Mouse (Mus musculus) right cerebral cortex, adult 18-20 months (tissue): ENCODE results near the gene Oprl1.

Experiments used
- DNase-seq: peaks from one replicate; pipeline ENCODE4 v3.0.0; 2022; ENCODE audit warnings: mixed read lengths

The Oprl1 gene

DNA sequence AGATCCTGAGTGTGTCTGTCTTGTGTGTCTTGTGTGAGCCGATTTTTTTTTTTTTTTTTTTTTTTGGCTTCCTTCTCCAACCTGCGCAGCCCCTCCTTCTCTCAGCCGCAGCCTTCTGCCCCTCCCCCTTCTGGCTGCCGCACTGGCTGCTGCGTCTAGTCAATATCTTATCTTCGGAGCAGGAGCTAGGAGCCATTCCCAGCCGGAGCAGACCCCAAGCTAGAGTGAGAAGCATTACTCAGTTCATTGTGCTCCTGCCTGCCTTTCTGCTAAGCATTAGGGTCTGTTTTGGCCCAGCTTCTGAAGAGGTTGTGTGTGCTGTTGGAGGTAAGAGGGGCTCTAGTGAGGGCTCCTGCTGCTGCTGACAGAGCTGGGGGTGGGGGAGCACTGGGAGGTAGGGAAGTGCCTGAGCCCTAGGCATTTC, at the start of gene Oprl1:
Gene Oprl1, plus strand, starts transcription at position 114 of the 424 bp plus-strand sequence.
- peak; percentile 78 for DNase-seq

DNA sequence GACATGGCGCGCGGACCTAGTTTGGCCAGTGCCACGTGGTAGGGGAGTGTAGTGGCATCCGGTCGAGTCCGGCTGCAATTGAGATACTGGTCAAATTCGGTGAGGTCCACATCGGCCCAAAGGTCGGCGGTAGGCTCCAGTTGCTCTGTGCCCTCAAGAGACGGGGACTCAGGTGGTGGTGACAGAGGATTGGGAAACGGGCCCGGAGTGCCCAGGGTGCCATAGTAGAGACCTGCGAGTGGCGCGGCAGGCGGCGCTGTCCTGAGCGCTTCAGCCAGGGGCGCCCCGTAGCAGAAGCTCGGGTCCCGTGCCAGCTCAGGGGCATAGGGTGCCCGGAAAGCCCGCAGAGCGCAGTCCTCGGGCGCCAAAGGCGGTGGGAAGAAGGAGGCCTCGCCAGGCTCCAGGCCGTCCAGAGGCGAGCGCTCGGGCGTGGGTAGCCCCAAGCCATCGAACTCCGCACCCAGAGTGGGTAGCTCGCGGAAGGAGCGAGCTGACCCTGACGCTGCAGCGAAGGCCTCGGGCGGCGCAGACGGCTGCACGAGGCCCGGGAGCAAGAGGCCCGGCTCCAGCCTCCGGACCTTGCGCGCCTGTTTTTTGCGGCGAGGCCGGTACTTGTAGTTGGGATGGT, 44.4 kb upstream of the Oprl1 start:
- no peak for DNase-seq

DNA sequence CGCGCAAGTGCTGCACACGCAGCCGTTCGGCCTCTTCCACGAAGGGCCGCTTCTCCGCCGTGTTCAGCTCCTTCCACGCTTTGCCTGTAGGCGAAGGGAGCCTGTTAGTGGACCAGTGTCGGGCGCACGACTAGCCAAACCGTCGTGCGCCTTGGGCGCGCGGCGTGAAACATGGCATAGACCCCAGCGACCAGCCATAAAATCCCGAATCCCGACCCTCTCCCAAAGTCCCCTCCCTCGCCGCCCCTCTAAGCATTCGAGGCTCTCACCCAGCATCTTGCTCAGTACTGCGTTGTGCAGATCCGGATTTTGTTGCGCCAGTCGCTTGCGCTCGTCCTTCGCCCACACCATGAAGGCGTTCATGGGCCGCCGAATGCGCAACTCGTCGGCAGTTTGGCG, 43.9 kb upstream of the Oprl1 start:
- no peak for DNase-seq

DNA sequence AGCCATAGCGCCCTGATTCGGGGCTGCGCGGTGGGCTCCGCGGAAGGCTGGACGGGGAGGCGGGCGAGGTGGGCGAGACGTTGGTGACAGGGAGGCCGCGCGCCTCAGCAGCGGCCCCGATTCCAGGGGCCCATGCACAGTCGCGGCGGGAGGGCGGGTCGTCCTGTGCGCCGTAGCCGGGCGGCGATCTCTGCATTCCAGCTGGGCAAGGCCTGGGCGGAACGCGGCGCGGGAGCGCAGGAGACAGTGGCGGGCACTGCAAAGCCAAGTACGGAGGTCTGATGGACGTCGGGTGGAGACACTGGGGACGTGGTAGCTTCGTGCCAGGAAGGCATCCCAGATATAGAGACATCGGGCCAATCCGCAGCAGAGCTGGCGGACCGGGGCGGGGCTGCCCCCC, 43.5 kb upstream of the Oprl1 start, which contains the start of gene Sox18:
Gene Sox18, minus strand, starts transcription at position 315 of the 400 bp plus-strand sequence.
- DNase-seq = no peak

DNA sequence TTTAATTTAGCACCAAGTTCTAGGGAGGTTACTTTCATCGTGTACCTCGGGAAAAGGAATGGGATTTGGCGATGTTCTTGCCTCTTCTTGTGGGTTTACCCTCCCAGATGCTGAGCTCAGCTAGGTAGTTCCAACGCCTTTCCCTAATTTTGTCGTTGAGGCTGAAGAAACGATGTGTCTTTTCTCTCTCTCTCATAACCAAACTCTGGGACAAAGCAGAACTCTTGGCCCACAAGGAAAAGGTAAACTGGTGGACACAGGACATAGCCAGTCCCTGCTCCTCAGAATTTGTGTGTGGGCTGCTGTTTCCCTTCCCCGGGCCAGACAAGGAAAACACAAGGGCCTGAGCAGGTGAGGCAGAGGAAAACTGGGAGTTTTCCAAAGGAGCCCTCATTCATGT, 42.8 kb upstream of the Oprl1 start:
- no peak for DNase-seq

DNA sequence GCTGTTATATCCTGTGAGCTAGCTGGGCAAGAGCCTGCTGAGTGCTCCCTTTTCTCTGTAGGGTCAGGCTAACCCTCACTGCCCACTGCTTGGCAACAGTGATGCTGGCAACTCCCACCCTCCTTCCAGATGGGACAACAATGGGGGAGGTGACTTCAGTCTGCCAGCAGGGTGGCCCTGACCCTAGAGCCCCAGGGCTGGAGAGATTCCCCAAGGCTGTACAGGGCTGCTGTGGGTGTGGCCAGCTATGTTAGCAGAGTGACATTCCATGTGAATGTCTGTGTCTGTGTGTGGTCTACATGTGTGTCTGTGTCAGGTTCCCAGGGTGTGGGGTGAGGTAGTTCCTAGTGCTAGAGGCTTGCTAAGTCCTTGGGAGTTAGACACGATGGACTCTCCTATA, 41.3 kb upstream of the Oprl1 start:
- no peak for DNase-seq

DNA sequence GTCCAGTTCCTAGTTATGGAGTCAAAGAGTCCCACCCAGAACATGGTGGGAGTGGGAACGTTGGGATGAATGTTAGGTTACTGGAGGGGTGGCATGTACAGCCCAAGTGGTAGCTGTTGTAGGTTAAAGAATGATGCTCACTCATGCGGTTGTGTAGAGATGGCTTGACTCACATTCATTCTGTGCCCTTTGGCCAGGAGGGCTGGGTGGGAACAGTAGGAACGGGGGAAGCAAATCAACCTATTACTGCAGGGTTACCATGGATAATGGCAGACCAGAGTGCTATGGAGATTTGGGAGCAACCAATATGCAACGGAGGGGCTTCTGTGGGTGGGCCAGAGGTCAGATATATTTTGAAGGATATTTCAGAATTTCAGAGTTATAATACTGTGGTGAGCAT, 39.9 kb upstream of the Oprl1 start:
- DNase-seq = no peak

DNA sequence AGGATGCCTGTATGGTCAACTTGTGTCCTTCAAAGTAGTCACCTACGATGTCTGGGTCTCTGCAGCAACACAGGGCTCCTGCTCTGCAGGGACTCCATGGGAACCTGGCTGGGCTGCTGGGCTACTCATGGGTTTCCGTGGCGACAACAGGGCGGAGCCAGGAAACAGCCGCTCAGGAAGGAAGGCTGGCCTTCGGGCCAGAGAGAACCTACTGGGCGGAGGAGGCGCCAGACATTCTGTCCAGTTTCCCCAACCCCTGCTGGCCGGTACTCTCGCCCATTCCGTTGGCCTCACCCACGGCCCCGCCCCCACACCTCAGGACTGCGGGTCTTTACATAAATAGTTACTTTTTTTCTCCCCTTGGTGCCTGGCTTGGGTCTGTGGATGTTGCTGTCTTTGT, 39.4 kb upstream of the Oprl1 start:
- DNase-seq = no peak

DNA sequence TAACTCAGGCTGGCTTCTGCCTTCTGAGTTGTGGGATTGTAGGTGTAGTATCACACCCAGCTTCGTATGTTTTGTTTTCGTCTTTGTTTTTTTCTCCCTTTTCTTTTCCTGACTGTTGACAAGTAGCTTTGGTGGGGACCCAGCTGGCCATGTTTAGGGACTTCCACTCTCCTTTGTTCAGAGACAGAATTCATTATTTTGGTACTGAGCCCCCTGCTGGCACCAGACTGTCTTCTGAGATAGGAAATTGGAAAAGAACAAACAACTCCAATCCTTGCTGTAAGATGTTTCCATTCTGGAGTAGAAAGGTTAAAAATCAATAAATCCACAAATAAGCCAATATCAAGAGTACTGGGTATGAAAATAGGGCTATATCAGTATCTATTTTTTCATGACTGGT, 38.4 kb upstream of the Oprl1 start:
- no peak for DNase-seq

DNA sequence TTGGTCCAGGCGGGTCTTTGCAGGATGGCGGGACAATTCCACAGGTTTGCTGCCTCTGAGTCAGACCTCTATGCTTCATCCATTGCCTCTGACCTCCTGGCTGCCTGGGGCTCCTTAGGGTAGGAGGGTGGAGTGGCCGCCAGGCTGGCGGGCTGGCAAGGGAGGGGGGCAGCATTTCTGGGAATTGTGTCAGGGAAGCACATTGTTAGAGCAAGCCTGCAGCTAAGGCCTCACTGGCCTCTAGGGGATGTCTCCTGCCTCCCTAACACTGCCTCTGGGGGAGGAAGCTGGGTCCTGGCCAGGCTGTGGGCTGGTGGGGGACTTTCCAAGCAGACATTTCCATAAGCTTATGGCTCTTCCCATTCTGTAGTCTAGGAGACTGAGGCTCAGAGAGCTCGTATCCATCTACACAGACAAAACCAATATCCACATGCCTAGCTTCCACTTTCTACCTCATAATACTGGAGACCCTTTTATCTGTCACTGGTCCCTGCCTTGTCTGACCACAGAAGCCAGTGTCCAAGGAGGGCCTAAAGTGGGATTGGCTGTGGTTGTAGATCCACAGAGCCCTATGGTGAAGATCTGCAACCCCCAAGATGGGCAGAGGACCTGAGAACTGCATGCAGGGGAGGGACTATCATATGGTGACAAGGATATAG, 37.6 kb upstream of the Oprl1 start:
- no peak for DNase-seq

DNA sequence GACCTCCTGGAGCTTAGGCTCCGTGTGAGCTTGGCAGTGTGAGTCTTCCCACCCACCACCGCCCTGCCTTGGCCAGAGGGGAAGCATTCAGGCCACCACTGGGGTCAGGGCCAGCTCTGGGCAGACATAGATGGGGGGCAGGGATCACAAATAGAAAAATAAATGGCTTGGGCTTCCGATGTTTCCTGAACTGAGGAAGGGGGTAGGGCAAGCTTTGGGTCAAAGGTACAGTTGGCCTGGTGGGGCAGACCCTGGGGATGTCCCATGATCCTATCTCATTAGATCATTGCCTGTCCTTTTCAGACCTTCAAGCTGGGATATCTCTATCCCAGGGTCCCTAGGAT, 37.1 kb upstream of the Oprl1 start:
- DNase-seq = no peak

DNA sequence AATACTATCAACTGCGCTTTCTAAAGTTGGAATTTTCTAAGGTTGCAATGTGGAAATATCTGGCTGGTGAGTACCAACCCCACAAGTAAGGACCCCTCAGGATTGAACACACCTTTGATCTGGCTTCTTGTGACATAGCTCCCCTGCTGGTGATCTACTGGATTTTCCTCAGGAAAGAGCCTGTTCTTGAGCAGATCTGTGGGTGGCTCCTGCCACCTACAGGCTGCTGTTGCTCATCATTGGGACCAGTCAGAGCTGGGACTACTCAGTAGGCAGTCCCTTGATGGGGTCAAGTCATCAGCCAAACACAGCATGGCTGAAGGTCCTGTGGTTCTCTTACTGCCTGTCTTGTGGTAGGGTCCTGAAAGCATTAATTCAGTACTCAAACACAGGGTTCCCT, 36.0 kb upstream of the Oprl1 start:
- DNase-seq = peak; percentile 88

DNA sequence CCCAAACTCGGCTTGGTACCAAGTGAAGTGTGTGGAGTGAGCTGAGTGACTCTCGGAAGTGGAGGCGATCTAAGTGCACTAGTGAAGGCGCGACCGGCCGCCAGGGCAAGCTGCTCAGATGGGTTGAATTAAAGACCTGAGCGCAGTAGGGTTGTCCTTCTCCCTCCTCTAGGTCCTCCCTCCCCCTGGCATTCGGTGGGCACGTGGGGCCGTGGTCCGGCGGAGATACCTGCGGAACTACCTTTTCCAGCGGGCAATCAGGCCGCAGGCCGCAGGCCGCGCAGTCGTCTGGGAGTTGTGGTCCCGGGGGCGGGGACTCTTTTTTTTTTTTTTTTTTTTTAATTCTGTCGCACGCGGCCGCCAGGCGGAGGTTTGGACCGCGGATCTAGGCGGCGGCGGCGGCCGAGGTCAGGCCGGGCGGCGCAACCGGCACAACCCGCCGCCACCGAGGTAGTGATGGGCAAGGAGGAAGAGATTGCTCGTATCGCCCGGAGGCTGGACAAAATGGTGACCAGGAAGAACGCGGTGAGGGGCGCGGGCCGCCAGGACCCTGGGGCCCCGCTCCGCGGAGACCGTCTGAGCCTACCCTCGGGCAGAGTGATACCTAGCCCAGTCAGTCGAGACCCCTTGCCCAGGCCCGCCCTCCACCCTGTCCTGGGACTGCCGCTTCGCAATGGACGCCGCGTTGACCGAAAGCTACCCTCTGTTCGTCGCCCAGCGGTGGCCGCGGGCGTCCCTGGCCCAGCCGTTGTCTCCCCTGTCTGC, 34.7 kb upstream of the Oprl1 start, which contains the start of gene Tcea2:
Gene Tcea2, plus strand, starts transcription at position 360 of the 765 bp plus-strand sequence.
- peak; percentile 78 for DNase-seq

DNA sequence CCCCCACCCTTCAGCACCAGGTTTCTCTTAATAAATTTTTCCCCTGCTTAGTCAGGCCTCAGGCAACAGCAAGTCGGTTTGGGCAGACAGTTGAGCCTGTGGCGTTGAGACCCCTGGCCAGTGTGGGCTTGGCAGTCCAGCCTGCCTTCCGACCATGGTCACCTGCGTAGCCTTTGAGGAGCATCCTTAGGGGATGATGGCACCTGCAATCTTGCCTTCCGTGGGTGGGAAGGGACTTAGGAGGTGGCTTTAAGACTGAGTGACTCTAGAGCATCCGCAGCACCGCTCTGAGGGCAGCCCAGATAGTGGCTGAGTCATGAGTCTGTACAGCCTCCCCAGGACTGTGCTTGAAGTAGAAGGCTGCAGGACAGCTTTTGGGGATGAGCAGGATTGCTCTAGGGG, 34.1 kb upstream of the Oprl1 start:
- peak; percentile 48 for DNase-seq

DNA sequence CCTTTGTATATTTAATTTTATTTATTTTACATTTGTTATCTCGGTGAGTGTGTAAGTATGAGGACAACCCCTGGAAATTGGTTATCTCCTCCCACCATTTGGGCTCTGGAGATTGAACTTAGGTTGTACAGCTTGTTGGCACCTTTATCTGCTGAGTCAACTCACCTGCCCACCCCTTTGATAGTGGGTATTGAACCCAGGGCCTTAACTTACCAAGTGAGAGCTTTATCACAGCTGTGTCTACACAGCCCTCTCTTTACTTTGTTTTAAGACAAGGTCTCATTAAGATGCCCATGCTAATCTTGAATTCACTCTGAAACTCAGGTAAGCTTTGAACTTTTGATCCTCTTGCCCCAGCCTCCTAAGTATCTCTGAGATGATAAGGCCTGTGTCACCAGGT, 32.8 kb upstream of the Oprl1 start:
- no peak for DNase-seq

DNA sequence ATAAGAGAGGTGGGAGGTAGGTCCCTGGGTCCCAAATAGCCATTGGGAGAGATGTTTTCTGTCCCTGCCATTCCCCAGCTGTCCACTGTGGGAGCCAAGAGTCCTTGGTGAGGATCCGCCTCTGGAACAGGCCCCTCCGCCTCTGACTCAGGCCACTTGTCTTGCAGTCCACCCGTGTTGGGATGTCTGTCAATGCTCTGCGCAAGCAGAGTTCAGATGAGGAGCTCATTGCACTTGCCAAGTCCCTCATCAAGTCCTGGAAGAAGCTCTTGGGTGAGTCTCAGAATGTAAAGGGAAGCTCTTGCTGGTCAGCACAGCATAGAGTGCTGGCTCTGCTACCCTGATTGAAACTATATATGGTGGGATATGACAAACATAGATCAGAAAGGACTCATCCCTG, 31.4 kb upstream of the Oprl1 start:
- DNase-seq = no peak

DNA sequence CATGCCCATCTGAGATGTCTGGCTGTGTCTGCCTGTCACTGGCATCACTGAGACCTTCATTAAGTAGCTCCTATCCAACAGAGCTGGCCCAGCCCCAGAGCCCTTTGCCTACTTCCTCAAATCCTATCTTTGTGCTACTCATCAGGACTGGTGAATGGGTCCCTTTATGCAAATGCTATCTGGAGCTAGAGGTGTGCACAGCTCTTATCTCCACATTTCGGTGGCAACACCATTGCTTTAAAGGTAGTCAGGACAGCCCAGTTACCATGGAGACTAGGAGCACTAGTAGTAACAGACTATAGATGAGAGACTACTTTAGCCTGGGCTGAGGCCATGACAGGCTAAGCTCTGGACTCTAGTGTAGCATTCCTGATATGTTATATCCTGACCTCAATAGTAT, 30.1 kb upstream of the Oprl1 start:
- no peak for DNase-seq

DNA sequence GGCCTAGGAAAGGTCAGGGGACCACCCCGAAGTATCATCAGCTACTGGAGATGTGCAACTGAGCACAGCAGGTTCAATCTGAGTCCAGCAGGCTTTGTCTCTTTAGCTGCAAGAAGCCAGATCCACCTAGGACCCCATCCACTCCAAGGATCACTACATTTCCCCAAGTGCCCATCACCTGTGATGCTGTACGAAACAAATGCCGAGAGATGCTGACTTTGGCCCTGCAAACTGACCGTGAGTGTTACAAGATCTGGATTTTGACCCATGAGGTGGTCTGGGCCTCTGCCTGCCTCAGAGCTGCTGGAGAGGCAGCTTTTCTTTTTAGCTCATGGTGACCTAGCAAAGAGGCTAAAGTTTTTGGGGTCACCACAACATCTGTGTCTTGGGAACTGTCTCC, 29.1 kb upstream of the Oprl1 start:
- no peak for DNase-seq

DNA sequence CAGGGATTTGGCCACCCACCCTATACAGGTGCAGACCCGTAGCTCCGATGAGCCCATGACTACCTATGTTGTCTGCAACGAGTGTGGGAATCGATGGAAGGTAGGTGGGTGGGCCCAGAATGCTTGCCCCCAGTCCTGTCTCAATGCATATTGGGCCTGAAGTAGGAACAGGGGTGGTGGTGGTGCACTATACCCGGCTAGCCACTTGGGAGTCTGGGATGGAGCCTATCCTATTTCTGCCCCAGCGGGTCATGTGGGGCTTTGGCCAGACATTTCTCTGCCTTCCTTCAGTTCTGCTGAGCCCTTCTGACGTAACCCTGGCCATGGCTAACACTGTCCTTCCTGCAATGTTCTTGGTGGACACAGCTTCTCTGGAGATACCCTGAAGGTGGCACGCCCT, 27.2 kb upstream of the Oprl1 start:
- DNase-seq = no peak

DNA sequence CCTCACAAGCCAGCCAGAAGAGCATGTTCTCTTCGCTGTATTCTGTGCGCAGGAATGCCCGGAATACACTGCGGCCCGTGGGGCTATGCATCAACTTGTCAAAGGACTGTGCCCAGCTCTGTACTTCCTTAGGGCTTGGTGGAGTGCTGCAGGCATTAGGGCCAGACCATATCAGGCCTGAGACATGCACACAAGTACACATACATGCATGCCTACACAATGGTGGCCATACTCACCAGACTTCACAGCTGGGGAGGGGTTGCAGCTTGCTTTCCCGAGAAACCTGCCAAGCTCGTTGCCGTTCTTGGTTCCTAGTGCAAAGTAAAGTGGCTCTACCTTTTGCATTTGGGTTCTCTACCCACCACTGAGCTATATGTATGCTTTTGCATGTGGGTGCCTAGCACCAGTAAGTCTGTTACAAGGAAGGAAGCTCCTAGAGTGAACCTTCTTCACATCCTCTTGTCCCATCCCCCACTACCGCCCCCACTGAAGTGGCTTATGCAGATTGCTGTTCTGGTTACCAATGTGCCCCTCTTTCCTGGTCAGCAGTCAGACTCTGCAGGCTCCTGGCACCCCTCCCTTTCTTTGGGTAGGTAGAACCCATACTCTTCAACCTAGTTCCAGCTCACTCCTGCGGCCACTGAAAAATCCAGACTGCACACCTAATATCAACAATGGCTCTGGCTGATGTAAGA, 25.2 kb upstream of the Oprl1 start:
- no peak for DNase-seq

DNA sequence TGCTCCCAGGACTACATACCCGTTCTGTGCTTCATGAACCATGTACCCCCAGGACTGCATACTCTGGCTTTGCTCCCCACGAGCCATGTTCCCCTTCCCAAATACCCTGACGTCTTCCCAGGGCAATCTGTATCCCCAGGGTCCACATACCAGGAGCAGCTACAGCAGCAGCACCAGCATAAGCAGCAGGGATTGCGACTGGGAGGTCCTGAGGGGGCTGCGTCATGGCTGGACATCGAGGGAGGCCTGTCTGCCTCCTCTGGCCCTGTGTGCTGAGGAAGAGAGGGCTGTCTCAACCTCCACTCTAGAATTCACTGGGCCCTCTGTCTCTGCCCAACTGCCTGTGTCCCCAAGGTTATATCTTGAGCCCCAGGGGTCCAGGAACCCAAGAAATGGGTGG, 23.7 kb upstream of the Oprl1 start:
- no peak for DNase-seq

DNA sequence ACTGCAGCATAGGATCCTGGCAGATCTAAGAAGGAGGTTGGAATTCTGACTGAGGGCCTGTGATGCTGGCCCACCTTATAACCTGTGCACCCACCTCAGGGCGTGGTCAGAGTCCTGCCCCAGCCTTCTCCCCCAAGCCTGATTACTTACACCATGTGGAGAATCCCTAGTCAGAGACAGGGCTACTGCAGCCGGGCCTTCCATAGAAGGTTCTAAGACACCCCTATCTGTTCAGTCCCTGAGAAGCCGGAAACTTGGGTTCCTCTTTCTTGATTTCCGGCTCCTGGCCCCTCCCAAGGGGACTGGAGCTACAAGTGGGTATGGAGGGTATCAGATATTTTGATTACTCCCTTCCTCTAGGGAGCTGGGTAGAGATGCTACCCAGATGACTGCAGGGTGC, 23.2 kb upstream of the Oprl1 start:
- DNase-seq = no peak

DNA sequence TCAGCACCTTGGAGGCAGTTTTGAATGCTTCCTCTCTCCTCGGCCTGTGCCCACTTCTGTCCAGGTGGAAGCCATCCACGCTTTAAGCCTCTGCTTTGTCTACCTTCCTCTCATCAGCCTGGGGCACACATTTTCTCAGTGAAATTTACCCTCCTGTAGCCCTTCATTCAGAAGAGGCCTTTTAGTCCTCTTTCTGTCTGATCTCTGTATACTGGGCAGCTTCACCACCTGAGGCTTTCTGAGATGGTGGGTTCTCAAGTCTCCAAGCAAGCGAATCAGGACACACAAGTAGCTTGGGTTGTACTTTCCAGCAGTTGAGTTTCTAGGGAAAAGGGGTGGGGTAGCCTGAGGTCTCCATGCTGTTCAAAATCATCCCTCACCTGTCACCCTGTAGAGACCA, 22.5 kb upstream of the Oprl1 start:
- DNase-seq = no peak
